Mouse (Mus musculus) ZHBTc4 (cell line): ENCODE measurements around the gene Hrc.

Experiments
- DNase-seq: peaks from one replicate; pipeline ENCODE4 v3.0.0-alpha.2; 2011; ENCODE audit warnings: low read depth, low spot score

The Hrc gene

GRCm38 (mm10) chr7:45365742-45366651 lies 30.9 kb downstream of the Hrc start:
- DNase-seq = no peak

DNA sequence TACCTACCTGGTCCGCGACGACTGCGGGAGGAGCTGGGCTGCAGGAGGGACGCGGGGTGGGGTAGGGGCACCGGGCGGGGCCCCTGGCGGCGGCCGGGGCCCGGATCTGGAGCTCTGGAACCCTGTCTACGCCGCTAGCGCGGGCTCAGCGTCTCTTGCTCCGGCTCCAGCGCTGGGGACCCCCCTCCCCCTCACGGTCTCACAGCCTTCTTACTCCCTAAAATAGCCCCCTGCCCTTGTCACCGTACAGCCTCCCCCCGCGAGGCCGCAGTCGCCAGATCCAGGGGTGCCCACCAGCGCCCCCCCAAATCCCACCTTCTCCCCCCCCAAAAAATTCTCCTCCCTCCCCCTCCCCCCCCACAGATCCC lies 31.5 kb downstream of the Hrc start, which contains the start of gene Ppfia3:
Gene Ppfia3 (minus strand): TSS at position 368 of the 368 bp plus-strand sequence.
- DNase-seq = no peak

GRCm38 (mm10) chr7:45367020-45367880 lies 32.2 kb downstream of the Hrc start:
- peak; percentile 99 for DNase-seq

DNA sequence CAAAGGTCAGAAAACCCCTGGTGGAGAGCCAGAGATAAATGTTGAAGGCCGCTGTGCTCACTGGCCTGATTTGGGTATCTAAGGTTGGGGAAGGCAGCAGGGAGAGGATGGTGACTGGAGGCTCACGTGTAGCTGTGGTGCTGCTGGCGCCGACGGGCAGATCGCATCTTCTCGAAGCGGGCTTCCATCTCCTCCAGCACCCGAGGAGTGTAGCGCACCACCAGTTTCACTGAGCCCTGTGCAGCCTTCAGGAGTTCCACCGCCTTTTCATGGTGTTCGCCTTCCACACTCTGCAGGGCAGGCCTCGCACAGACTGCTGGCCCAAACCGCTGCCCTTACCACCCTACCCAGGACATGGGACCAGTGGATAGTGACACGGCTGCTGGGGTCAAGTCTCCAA lies 33.1 kb downstream of the Hrc start:
- peak; percentile 36 for DNase-seq

DNA sequence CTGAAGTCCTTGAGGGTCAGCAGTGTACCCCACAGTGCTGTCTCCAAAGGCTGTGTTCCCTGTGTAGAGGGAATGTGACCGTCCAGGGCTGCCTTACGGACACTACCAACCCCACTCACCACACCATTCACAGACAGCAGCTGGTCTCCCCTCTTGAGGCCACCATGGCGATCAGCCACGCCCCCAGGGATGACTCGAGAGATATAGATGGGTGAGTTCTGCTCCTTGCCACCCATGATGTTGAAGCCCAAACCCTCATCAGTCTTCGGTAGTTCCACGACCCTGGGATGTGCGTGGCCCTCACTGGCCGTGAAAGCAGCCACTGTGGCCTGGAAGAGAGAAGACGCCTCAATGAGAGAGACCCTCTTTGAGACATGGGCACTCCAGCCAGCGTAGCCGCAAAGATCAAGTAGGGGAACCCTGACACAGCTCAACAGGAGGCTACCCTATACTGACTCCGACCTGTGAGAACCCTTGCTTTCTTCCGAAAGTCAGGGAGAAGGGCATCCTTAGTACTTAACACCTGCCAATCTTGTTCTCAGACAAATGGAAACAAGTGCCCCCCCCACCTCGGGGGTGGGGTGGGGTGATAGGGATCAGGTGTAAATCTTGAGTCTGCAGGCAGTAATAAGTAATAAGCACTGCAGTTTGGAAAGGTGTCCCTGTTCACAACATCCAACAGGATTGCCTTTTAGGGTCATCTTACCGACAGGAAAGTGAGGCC lies 34.1 kb downstream of the Hrc start:
- DNase-seq = no peak

DNA sequence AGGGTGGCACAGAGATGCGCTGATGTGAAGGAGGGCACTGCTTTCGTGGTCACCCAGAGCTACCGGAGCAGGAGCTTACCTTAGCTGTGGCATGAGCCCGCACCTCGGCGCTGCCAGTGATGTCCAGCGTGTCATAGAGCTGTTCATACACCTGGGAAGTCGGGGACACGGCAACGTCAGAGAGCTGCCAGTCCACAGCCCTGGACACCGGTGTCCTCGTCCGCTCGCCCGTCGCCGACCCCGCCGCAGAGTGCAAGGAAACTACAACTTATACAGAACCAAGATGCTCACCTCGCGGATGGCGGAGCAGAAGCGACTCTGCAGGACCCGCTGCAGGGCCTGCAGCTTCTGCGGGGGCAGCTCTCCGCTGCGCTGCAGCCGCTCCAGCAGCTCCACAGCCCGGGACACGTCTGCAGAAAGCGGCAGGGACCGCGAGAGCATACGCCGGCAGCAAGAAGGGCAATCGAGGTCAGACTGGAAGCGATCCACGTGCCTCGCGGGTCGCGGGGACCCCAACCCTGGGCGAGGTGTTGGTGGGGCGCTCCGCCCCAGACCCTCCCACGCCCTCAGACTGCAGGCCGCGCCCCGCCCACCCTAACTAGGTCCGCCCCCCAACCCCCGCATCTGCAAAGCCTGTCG lies 34.9 kb downstream of the Hrc start:
- no peak for DNase-seq

DNA sequence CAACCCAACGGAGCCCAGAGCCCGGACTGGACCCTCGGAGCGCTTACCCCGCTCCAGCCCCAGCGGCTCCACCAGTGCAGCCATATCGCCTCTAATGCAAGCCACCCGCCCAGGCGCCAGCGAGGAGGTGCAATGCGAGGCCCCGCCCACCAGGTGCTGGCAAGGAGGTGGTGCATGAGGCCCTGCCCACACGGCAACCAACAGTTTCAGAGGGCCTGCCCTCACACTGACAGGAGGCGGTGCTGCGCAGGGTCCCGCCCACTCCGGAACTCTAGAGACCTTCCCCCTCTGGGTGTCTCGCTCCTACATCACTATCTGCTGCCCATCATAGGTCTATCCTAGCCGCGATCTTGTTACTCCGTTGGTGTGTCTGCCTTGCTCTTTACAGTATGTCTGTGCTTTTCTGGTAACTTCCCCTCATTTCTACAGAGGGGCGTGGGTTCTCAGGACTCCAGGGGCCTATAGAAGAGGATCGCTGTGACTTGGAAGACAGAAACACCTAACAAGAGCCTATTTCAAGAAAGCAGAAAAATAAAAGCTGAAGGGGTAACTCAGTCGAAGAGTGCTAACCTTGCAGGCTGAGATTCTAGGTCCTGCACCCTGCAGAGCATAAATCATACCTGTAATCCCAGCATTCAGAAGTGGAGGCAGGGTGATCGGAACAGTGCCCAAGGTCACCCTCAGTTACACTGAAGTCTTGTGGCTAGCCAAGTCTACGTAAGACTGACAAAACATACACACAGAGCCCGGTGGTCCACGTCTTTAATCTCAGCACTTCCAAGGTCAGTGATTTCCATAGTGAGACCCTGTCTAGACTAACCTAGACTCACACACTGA lies 35.6 kb downstream of the Hrc start, which contains the start of gene Lin7b:
Gene Lin7b (minus strand): TSS at position 109 of the 837 bp plus-strand sequence.
- DNase-seq = peak; percentile 98

DNA sequence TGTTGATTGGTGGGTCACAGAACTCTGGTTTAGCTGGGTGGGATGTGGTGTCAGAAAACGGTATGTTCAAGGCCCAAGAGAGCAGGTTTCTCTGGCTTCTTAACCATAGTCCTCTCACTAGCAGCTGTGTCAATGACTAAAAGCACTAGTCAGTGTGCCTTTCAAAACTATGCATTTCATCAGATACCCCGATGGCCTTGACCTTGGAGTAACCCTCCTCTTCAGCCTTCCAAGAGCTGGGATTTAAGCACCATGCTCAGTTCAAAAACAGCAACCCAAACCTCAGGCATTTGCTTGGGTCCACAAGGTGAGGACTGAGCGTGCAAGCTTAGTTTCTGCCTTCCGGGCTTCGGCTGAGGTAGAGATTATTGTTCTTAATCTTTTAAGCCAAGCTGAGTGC lies 37.3 kb downstream of the Hrc start:
- no peak for DNase-seq

DNA sequence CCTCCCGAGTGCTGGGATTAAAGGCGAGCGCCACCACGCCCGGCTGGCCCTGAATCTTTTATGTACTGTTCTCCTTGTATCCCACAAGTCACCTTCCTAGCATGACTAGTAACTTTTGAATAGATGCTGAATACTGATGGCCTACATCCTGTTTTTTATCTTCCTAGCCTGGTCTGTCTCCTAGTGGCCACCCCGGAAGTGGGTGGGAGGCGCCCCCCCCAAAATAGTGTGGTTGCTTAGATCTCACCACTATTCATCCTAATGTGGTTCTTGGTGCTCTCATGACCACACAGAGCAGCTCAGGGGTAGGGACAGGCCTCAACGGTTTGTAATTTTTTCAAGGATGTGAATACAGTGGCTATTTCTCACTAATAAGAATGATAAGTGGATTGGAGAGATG lies 39.5 kb downstream of the Hrc start:
- DNase-seq = peak; percentile 32

DNA sequence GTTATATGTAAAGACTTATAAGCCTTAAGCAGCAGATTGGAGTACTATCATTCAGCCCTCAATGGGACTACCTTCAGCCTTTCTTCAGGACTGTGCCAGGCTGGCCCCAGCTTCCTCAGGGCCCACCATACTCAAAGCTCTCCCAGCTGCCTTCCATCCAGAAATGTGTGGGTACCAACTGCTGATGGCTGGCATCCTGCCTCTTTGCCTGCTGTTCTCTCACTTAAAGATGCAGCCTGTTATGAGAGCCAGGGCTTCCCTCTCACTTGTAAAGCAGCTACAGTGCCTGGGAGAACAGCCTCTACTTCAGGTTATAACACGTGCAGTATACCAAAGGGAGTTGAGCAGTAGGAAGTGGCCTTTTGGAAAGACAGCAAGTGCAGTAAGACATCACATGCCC lies 41.0 kb downstream of the Hrc start:
- no peak for DNase-seq

DNA sequence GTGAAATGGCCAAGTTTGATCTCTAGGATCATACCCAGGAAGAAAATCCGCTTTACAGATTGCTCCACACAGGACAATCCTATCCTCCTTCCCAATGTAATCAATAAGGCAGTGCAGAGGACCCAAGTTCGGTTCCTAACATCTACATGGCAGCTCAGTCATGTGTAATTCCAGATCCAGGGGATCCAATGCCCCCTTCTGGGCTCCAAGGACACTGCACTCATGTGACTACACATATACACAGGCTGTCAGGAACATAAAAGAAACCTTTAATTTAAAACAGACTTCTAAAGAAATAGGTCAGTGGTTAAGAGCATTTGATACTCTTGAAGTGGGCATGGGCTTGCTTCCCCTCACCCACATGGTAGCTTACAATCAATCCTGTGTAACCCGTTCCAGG lies 51.0 kb downstream of the Hrc start:
- DNase-seq = no peak
